Mouse (Mus musculus) cerebellum, adult 2 months (tissue): ENCODE data around the gene Prrxl1. TPM values are rescaled to one million over a fixed set of nuclear protein-coding genes. Genes with fewer than 3 reads are reported as not detected.

Source experiments
- DNase-seq, 2 experiments: peaks; one replicate each; pipeline ENCODE4 v3.0.0; 2021
- H3K27ac ChIP-seq: fragments of 200-500 bp; 2 replicates; pipeline ENCODE4 v1.5.1; 2012; ENCODE audit warnings: low read length, control low read depth, inconsistent platforms; ENCODE audit not compliant: insufficient read depth
- H3K27me3 ChIP-seq: fragments of 200-500 bp; 2 replicates; pipeline ENCODE4 v1.6.1; 2012; ENCODE audit warnings: inconsistent platforms, mild to moderate bottlenecking, low read length, moderate library complexity; ENCODE audit not compliant: control insufficient read depth, insufficient read depth
- H3K4me1 ChIP-seq: fragments of 200-500 bp; 2 replicates; pipeline ENCODE4 v1.6.1; 2011; ENCODE audit warnings: low read length; ENCODE audit not compliant: control insufficient read depth, insufficient read depth
- H3K4me3 ChIP-seq: fragments of 200-500 bp; replicated peaks from 2 replicates; pipeline ENCODE3; 2011; ENCODE audit warnings: mild to moderate bottlenecking, low read depth, low read length, control low read depth; ENCODE audit not compliant: insufficient read depth
- CTCF ChIP-seq: fragments of 200-500 bp; IDR thresholded peaks from 2 replicates; pipeline ENCODE4 v1.5.1; 2011; ENCODE audit warnings: low read depth, mild to moderate bottlenecking, control low read depth, low read length, moderate library complexity, borderline replicate concordance; ENCODE audit not compliant: insufficient read depth
- POLR2A ChIP-seq: fragments of 200-500 bp; IDR thresholded peaks from 2 replicates; pipeline ENCODE4 v1.6.1; 2011; ENCODE audit warnings: low read length, control low read depth, borderline replicate concordance; ENCODE audit not compliant: insufficient read depth
- WGBS: fragments of 180-500 bp; shearing (Covaris S2); methylation state at CpG from one replicate; pipeline ENCODE4 v1.1.7; 2018; 5-methylcytosine and 5-hydroxymethylcytosine counted together
- polyA plus RNA-seq: library from polyadenylated mRNA; depleted of rRNA; stranded (reverse); fragments of >200 nt; gene quantifications from 2 replicates; pipeline ENCODE4 v1.2.3, GENCODE M21; 2012

The Prrxl1 gene
- polyA plus RNA-seq, 1 experiment: 1.5 TPM

- TF ChIP-seq POLR2A (no peak), CTCF (no peak)
- Histone ChIP-seq H3K27ac (no peak overlapping the region), H3K4me3 (no peak overlapping the region), H3K4me1 (no peaks in the 10 kb centered on the region), H3K27me3 (no peaks in the 10 kb centered on the region)
- WGBS: 93% methylated on average over 2 of the region's 2 CpGs
- no peak for DNase-seq
Measured at GRCm38 (mm10) chr14:32578420-32578819, 20.8 kb upstream of the Prrxl1 start.

- Histone ChIP-seq H3K4me3 (no peak overlapping the region), H3K27ac (no peak overlapping the region), H3K4me1 (no peaks in the 10 kb centered on the region), H3K27me3 (no peaks in the 10 kb centered on the region)
- WGBS: 93% methylated on average over 9 of the region's 9 CpGs
- TF ChIP-seq CTCF (no peak), POLR2A (no peak)
- no peak for DNase-seq
Measured at GRCm38 (mm10) chr14:32583696-32584095, 15.5 kb upstream of the Prrxl1 start.

GRCm38 (mm10) chr14:32587013-32587784 is 12.0 kb upstream of the Prrxl1 start:
- no peak overlapping the region for H3K4me3 ChIP-seq
- 12% methylated on average over 10 of the region's 10 CpGs for WGBS

GRCm38 (mm10) chr14:32590377-32590776 is 8.8 kb upstream of the Prrxl1 start:
- no peaks in the 10 kb centered on the region for H3K27me3 ChIP-seq
- WGBS: 71% methylated on average over 3 of the region's 3 CpGs
- no peak overlapping the region for H3K4me3 ChIP-seq
- TF ChIP-seq POLR2A: no peak
- no peak for TF ChIP-seq CTCF
- no peaks in the 10 kb centered on the region for H3K4me1 ChIP-seq
- H3K27ac ChIP-seq: no peak overlapping the region
- no peak for DNase-seq

More at GRCm38 (mm10) chr14:32587013-32587784, 12.0 kb upstream of the Prrxl1 start:
- no peaks in the 10 kb centered on the region for H3K4me1 ChIP-seq
- H3K27me3 ChIP-seq: no peaks in the 10 kb centered on the region
- no peak overlapping the region for H3K27ac ChIP-seq
- peak; percentile 44 to 69 for DNase-seq
- TF ChIP-seq POLR2A (no peak), CTCF (peak; percentile 76)

GRCm38 (mm10) chr14:32597232-32598231 is 1.7 kb upstream of the Prrxl1 start:
- peaks cover 3% of the 10 kb centered on the region; the same call in 1 of the 2 replicates for H3K27me3 ChIP-seq
- H3K4me1 ChIP-seq: 0 out of 2 replicates have a peak, but pooled peaks cover 4% of the 10 kb centered on the region
- WGBS: under 1% methylated on average over 78 of the region's 78 CpGs
- H3K4me3 ChIP-seq: peak overlapping the region; percentile 18
- no peak overlapping the region for H3K27ac ChIP-seq
- TF ChIP-seq POLR2A: no peak
- no peak for TF ChIP-seq CTCF
- peak; percentile 24 to 46 for DNase-seq

- H3K27ac ChIP-seq: no peak overlapping the region
- 0 out of 2 replicates have a peak, but pooled peaks cover 4% of the 10 kb centered on the region for H3K4me1 ChIP-seq
- peaks cover 3% of the 10 kb centered on the region; the same call in 1 of the 2 replicates for H3K27me3 ChIP-seq
- TF ChIP-seq POLR2A (no peak), CTCF (no peak)
- no peak for DNase-seq
- no peak overlapping the region for H3K4me3 ChIP-seq
- 14% methylated on average over 23 of the region's 23 CpGs for WGBS
Measured at GRCm38 (mm10) chr14:32598437-32599219, 579 bp upstream of the Prrxl1 start.

- Histone ChIP-seq H3K27me3 (peaks cover 3% of the 10 kb centered on the region; the same call in 1 of the 2 replicates), H3K4me3 (no peak overlapping the region)
Measured at GRCm38 (mm10) chr14:32600110-32600509, 903 bp downstream of the Prrxl1 start.

More at GRCm38 (mm10) chr14:32600110-32600509, 903 bp downstream of the Prrxl1 start:
- 0 out of 2 replicates have a peak, but pooled peaks cover 4% of the 10 kb centered on the region for H3K4me1 ChIP-seq
- 10% methylated on average over 16 of the region's 16 CpGs for WGBS
- DNase-seq: no peak
- TF ChIP-seq CTCF (no peak), POLR2A (no peak)
- no peak overlapping the region for H3K27ac ChIP-seq
